Mouse (Mus musculus) stomach, embryonic 14.5 days (tissue): ENCODE measurements around the gene Kcns1. TPM values are rescaled to one million over a fixed set of nuclear protein-coding genes. Genes with fewer than 3 reads are reported as not detected.

Source experiments
- ATAC-seq: fragments of 200-750 bp; cut with Nextera tagmentation; 2 replicates; pipeline ENCODE4 v1.8.0; 2017; ENCODE audit warnings: low read depth, moderate TSS enrichment; ENCODE audit not compliant: insufficient number of reproducible peaks, insufficient read depth, low FRiP score
- H3K27ac ChIP-seq: fragments of 300-500 bp; sonication (generic); 2 replicates; pipeline ENCODE4 v1.5.1; 2014; ENCODE audit warnings: mild to moderate bottlenecking, low read length, moderate library complexity, mixed read lengths
- H3K27me3 ChIP-seq: fragments of 300-500 bp; sonication (generic); 2 replicates; pipeline ENCODE4 v1.6.1; 2014; ENCODE audit warnings: low read length, control low read depth, mixed read lengths; ENCODE audit not compliant: control insufficient read depth, insufficient read depth
- H3K36me3 ChIP-seq: fragments of 300-500 bp; sonication (generic); 2 replicates; pipeline ENCODE4 v1.6.1; 2014; ENCODE audit warnings: mild to moderate bottlenecking, control low read depth, low read length, moderate library complexity, mixed read lengths; ENCODE audit not compliant: control insufficient read depth, insufficient read depth
- H3K4me1 ChIP-seq: fragments of 300-500 bp; sonication (generic); 2 replicates; pipeline ENCODE4 v1.6.1; 2014; ENCODE audit warnings: low read length, control low read depth, mixed read lengths; ENCODE audit not compliant: control insufficient read depth, insufficient read depth
- H3K4me2 ChIP-seq: fragments of 300-500 bp; sonication (generic); replicated peaks from 2 replicates; pipeline ENCODE4 v1.6.1; 2014; ENCODE audit warnings: low read depth, low read length, control low read depth
- H3K4me3 ChIP-seq: fragments of 300-500 bp; sonication (generic); 2 replicates; pipeline ENCODE4 v1.5.1; 2014; ENCODE audit warnings: low read depth, low read length, control low read depth
- H3K9ac ChIP-seq: fragments of 300-500 bp; sonication (generic); replicated peaks from 2 replicates; pipeline ENCODE4 v1.6.1; 2014; ENCODE audit warnings: low read depth, mild to moderate bottlenecking, control low read depth, low read length, moderate library complexity, mixed read lengths
- H3K9me3 ChIP-seq: fragments of 300-500 bp; sonication (generic); 2 replicates; pipeline ENCODE4 v1.6.1; 2016; ENCODE audit warnings: low read depth, low read length, control low read depth; ENCODE audit not compliant: control insufficient read depth
- WGBS: fragments of 180-500 bp; shearing (Covaris S2); extraction: QIAGEN DNeasy Blood & Tissue Kit; methylation state at CpG from one replicate; pipeline ENCODE4 v1.1.7; 2014; 5-methylcytosine and 5-hydroxymethylcytosine counted together
- polyA plus RNA-seq: library from polyadenylated mRNA; unstranded; fragments of >200 nt; fragmentation: Nextera tagmentation; extraction: Ambion mirVana; gene quantifications from 2 replicates; pipeline ENCODE4 v1.2.1, GENCODE M21; 2014

Gene Kcns1
- polyA plus RNA-seq, 1 experiment from 2014 or later, result 0.14 TPM

DNA sequence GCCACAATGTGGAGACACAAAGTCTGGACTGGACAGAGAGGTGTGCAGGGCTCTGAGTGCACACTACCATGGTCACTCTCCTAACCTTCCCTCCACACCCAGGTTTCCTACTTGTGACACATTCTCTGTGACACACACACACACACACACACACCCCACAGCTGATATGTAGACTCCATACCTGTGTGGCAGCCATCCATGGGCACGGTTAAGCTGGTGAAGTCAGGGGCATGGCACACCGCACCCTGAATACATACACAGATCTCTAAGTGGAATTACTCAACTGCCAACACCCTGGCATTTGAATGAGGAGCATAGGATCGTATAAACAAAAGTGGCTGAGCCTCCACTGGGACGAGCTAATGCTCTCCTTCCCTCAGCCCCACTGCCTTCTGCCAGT lies 9.9 kb upstream of the Kcns1 start:
- no peaks in the 10 kb centered on the region for H3K9me3 ChIP-seq
- no peak overlapping the region for H3K9ac ChIP-seq
- no peak overlapping the region for H3K27ac ChIP-seq
- no peak overlapping the region for H3K4me2 ChIP-seq
- 74% methylated on average over 4 of the region's 4 CpGs for WGBS
- no peaks in the 10 kb centered on the region for H3K4me1 ChIP-seq
- no peaks in the 10 kb centered on the region for H3K36me3 ChIP-seq
- ATAC-seq, result no peak
- H3K4me3 ChIP-seq, result no peak overlapping the region
- no peaks in the 10 kb centered on the region for H3K27me3 ChIP-seq

GRCm38 (mm10) chr2:164180124-164180523 lies 9.2 kb upstream of the Kcns1 start:
- Histone ChIP-seq H3K27me3 (no peaks in the 10 kb centered on the region), H3K4me1 (no peaks in the 10 kb centered on the region), H3K4me3 (no peak overlapping the region), H3K4me2 (no peak overlapping the region), H3K27ac (no peak overlapping the region), H3K9ac (no peak overlapping the region), H3K9me3 (no peaks in the 10 kb centered on the region), H3K36me3 (no peaks in the 10 kb centered on the region)
- ATAC-seq, result no peak
- 43% methylated on average over 3 of the region's 3 CpGs for WGBS

GRCm38 (mm10) chr2:164177831-164178230 lies 6.9 kb upstream of the Kcns1 start:
- Histone ChIP-seq H3K4me1 (no peaks in the 10 kb centered on the region), H3K9me3 (no peaks in the 10 kb centered on the region), H3K9ac (no peak overlapping the region), H3K27ac (no peak overlapping the region), H3K4me3 (no peak overlapping the region), H3K27me3 (no peaks in the 10 kb centered on the region), H3K36me3 (no peaks in the 10 kb centered on the region), H3K4me2 (no peak overlapping the region)
- WGBS, result 75% methylated on average over 5 of the region's 5 CpGs
- no peak for ATAC-seq

DNA sequence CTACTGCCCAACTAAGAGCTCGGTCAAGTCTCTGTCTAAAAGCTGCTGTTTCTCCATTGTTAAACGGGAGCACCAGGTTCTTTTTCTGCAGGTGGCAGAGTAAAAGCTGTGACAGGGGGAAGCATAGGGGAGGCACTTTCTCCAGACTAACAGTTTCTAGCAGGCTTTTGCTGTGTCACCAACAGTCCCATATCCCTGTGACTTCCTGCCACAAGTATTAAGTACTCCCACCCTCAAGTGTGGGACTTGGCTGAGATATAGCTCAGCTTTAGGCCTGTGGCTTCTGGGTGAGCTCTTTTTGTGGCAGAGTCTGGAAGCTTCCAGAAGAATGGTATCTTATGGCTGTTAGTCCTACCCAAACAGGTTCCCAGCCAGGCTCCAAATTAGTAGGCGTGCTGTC lies 4.9 kb upstream of the Kcns1 start:
- H3K4me2 ChIP-seq, result no peak overlapping the region
- H3K36me3 ChIP-seq, result no peaks in the 10 kb centered on the region
- no peak for ATAC-seq
- H3K27ac ChIP-seq, result no peak overlapping the region
- no peaks in the 10 kb centered on the region for H3K4me1 ChIP-seq
- peaks cover 9% of the 10 kb centered on the region; the same call in 1 of the 2 replicates for H3K27me3 ChIP-seq
- H3K9me3 ChIP-seq, result no peaks in the 10 kb centered on the region
- 83% methylated on average over 3 of the region's 3 CpGs for WGBS
- no peak overlapping the region for H3K9ac ChIP-seq
- H3K4me3 ChIP-seq, result no peak overlapping the region

DNA sequence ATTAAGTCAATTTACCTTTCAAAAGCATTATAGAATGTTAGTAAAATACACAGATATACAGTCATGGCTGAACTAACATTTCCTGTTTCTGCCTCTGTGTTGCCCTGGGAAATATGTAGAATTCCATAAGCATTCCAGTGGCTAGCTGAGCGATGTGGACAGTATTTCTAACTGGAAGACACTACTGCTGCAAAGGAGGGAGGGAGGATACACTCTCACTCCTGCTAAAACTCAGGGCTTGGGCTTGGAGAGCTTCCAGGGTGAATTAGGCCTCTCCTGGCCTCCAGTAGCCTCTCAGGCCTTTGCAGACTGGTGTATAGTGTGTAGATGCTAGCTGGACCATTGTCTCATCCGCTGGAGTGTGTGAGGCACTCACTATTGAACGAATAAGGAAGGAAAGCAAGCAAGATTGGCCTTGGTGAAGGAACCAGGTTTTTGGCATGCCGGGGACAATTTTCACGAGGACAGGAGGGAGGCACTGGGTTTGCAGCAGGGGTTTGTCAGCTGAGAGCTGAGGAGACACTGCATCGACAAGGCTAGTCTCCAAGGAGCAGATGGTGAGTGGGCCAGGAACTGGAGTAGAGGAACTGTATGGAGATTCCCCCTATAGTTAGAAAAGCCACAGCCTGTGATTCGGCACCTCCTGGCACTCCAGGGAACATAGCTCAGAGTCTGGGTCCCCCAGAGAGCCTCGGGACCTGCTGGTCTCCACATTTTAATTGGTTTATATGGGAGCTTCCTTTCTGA lies 3.9 kb upstream of the Kcns1 start:
- H3K4me3 ChIP-seq, result no peak overlapping the region
- peaks cover 18% of the 10 kb centered on the region for H3K27me3 ChIP-seq
- 70% methylated on average over 8 of the region's 8 CpGs for WGBS
- no peak overlapping the region for H3K4me2 ChIP-seq
- no peaks in the 10 kb centered on the region for H3K36me3 ChIP-seq
- H3K4me1 ChIP-seq, result no peaks in the 10 kb centered on the region
- H3K27ac ChIP-seq, result no peak overlapping the region
- H3K9me3 ChIP-seq, result no peaks in the 10 kb centered on the region
- H3K9ac ChIP-seq, result no peak overlapping the region
- ATAC-seq, result no peak

- 70% methylated on average over 3 of the region's 3 CpGs for WGBS
These were observed 2.5 kb upstream of the Kcns1 start for GRCm38 (mm10) chr2:164173394-164173793.

DNA sequence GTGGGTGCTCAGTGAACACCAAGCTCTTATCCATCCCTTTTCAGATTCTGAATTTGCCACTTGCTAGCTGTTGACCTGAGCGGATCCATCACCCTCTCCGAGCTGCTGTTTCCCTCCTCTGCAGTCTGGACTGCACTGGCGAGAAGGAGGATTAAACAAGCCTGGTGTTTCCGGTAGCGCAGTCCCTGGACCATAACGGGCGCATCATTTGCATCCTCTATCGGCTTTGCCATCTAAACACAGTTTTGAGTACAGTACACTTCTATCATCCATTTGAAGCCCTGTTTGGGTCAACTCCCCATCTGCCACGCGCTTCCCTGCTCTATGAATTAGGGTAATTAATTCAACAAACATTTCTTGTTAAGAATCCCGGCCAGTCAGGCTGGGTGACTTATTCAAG lies 587 bp downstream of the Kcns1 start:
- Histone ChIP-seq H3K4me2 (peak overlapping the region; percentile 50; the same call in 1 of the 2 replicates), H3K4me3 (peak overlapping the region; percentile 23; the same call in 1 of the 2 replicates)
- WGBS, result 5% methylated on average over 11 of the region's 11 CpGs

More at GRCm38 (mm10) chr2:164173394-164173793, 2.5 kb upstream of the Kcns1 start:
- H3K4me2 ChIP-seq, result no peak overlapping the region
- H3K27me3 ChIP-seq, result peaks cover 31% of the 10 kb centered on the region
- no peaks in the 10 kb centered on the region for H3K9me3 ChIP-seq
- peaks cover 3% of the 10 kb centered on the region for H3K4me1 ChIP-seq
- no peak overlapping the region for H3K27ac ChIP-seq
- ATAC-seq, result no peak
- no peak overlapping the region for H3K4me3 ChIP-seq
- no peak overlapping the region for H3K9ac ChIP-seq
- H3K36me3 ChIP-seq, result no peaks in the 10 kb centered on the region

GRCm38 (mm10) chr2:164168571-164168946 lies 2.4 kb downstream of the Kcns1 start:
- ATAC-seq, result 0 out of 2 replicates have a peak, but pooled peaks have one; percentile 37
- H3K27ac ChIP-seq, result no peak overlapping the region
- peaks cover 9% of the 10 kb centered on the region for H3K4me1 ChIP-seq
- peaks cover 47% of the 10 kb centered on the region for H3K27me3 ChIP-seq
- WGBS, result 11% methylated on average over 42 of the region's 42 CpGs
- H3K4me3 ChIP-seq, result peak overlapping the region; percentile 32
- no peak overlapping the region for H3K9ac ChIP-seq
- H3K9me3 ChIP-seq, result no peaks in the 10 kb centered on the region
- H3K4me2 ChIP-seq, result peak overlapping the region; percentile 55
- H3K36me3 ChIP-seq, result no peaks in the 10 kb centered on the region

More for the DNA sequence above, 587 bp downstream of the Kcns1 start:
- no peak overlapping the region for H3K27ac ChIP-seq
- ATAC-seq, result no peak
- no peaks in the 10 kb centered on the region for H3K9me3 ChIP-seq
- no peak overlapping the region for H3K9ac ChIP-seq
- H3K27me3 ChIP-seq, result peaks cover 47% of the 10 kb centered on the region
- no peaks in the 10 kb centered on the region for H3K36me3 ChIP-seq
- H3K4me1 ChIP-seq, result peaks cover 9% of the 10 kb centered on the region
